Mouse (Mus musculus): Measurements from ENCODE around the gene Afmid. TPM values are rescaled to one million over a fixed set of nuclear protein-coding genes. Genes with fewer than 3 reads are reported as not detected.

Gene Afmid
- polyA plus RNA-seq, 1 experiment from 2014 or later = 8.5 TPM

DNA sequence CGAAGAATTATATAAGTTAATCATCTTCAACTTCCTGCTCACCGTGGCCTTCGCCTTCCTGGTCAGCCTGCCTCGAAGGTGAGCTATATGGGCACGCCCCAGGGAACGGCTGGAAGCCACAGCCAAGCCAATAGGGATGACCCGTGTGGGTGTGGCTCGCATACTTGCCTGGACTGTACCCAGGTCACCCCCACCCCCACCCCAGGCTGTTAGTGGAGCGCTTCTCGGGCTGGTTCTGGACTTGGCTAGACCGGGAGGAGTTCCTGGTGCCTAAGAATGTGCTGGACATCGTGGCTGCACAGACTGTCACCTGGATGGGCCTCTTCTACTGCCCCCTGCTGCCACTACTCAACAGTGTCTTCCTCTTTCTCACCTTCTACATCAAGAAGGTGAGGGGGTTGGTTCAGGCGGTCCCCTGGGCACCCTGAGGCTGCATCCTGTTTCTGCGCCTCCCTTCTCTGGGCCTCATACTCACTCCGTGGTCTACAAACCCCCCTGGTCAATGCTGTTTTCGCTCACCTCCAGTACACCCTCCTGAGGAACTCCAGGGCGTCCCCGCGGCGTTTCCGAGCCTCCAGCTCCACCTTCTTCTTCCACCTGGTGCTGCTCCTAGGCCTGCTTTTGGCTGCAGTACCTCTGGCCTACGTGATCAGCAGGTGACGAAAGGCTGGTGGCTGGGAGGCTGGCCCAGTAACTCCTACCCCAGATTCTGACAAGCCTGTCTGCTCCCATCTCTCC is 34.9 kb upstream of the Afmid start:
- no peak overlapping the region for H3K4me3 ChIP-seq (ENCODE audit: low read length)
- no peak for ATAC-seq
- peak overlapping the region; percentile 30 for H3K4me2 ChIP-seq (ENCODE audit: low read length)
- H3K9me3 ChIP-seq (ENCODE audit: control insufficient read depth, low read length) = no peaks in the 10 kb centered on the region
- H3K4me1 ChIP-seq (ENCODE audit: control insufficient read depth, insufficient read depth, low read depth, low read length) = no peaks in the 10 kb centered on the region
- H3K27ac ChIP-seq (ENCODE audit: low read depth, low read length) = no peak overlapping the region
- 36% methylated on average over 23 of the region's 23 CpGs for WGBS
- no peaks in the 10 kb centered on the region for H3K36me3 ChIP-seq (ENCODE audit: control insufficient read depth, insufficient read depth, low read length)
- H3K9ac ChIP-seq (ENCODE audit: low read depth, low read length) = no peak overlapping the region
- peaks cover 10% of the 10 kb centered on the region; the same call in 1 of the 2 replicates for H3K27me3 ChIP-seq (replicated peaks; ENCODE audit: control insufficient read depth, insufficient read depth, low read length)

DNA sequence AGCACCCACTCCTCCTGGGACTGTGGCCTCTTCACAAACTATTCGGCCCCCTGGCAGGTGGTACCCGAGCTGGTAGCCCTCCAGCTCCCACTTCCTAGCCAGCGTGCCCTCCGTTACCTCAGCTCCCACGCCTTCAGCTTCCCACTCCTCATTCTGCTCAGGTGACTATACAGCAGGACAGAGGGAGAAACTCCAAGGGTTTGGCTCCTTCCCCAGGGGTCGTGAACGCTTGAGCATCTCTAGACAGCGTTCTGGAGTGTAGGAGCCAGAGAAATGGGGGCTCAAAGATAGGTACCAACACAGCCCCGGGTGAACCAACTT is 34.3 kb upstream of the Afmid start:
- 81% methylated on average over 9 of the region's 9 CpGs for WGBS

DNA sequence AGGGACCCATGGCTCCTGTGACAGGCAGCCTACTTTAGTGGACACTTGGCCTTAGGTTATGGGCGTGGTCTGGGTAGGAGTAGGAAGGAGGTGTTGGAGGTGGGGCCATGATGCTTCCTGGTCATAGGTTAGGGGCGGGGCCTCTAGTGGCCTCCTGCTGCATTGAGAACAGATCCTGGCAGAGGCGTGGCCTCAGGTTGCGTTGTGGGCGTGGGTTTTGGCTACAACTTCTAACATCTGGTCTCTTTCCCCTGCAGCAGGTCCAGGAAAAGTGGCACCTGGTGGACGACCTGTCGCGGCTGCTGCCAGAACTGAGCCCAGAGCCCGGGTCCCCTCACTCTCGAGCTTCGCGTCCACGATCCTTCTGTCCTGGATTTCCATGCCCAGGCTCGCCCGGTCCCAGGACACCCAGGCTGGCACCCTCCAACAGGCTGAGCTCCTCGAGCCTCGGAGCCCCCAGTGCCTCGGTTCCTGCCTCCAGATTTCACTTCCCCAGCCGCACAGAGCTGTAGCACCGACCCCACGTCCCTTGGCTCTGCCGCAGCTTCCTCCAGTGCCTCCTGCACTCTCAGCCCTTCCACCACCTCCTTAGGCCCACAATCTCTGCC is 33.3 kb upstream of the Afmid start:
- no peak overlapping the region for H3K9ac ChIP-seq (ENCODE audit: low read depth, low read length)
- 13% methylated on average over 22 of the region's 22 CpGs for WGBS

More for the DNA sequence above, 34.3 kb upstream of the Afmid start:
- no peaks in the 10 kb centered on the region for H3K9me3 ChIP-seq (ENCODE audit: control insufficient read depth, low read length)
- no peak overlapping the region for H3K9ac ChIP-seq (ENCODE audit: low read depth, low read length)
- H3K27ac ChIP-seq (ENCODE audit: low read depth, low read length) = no peak overlapping the region
- no peak overlapping the region for H3K4me3 ChIP-seq (ENCODE audit: low read length)
- H3K27me3 ChIP-seq (replicated peaks; ENCODE audit: control insufficient read depth, insufficient read depth, low read length) = peaks cover 10% of the 10 kb centered on the region; the same call in 1 of the 2 replicates
- H3K36me3 ChIP-seq (ENCODE audit: control insufficient read depth, insufficient read depth, low read length) = no peaks in the 10 kb centered on the region
- H3K4me1 ChIP-seq (ENCODE audit: control insufficient read depth, insufficient read depth, low read depth, low read length) = no peaks in the 10 kb centered on the region
- ATAC-seq = no peak
- no peak overlapping the region for H3K4me2 ChIP-seq (ENCODE audit: low read length)

DNA sequence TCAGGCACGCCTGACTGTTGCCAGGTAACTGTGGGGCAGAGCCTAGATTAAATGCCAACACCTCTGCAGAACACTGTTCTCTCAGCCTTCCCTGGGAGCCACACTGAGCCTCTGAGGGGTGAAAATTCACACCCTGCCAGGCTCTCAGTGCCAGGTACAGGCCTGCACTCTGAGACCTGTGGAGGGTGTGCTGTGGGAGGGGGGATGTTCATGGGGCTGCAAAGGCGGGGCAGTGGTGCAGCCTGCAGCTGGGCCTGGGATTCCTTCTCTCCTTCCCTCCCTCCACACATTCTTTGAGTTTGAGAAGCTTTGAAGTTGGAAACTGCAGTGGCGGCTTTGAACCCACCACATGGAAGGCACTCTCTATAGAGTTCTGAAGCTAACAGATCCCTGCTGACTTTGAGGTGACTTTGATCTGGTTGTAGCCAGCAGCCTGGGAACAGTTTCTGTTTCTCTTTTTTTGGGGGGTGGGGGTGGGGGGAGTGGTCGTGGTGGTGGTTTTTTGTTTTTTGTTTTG is 31.6 kb upstream of the Afmid start:
- no peak for ATAC-seq
- H3K36me3 ChIP-seq (ENCODE audit: control insufficient read depth, insufficient read depth, low read length) = no peaks in the 10 kb centered on the region
- no peak overlapping the region for H3K4me3 ChIP-seq (ENCODE audit: low read length)
- no peak overlapping the region for H3K4me2 ChIP-seq (ENCODE audit: low read length)
- no peak overlapping the region for H3K9ac ChIP-seq (ENCODE audit: low read depth, low read length)
- 56% methylated on average over 4 of the region's 4 CpGs for WGBS
- no peaks in the 10 kb centered on the region for H3K4me1 ChIP-seq (ENCODE audit: control insufficient read depth, insufficient read depth, low read depth, low read length)
- peaks cover 10% of the 10 kb centered on the region; the same call in 1 of the 2 replicates for H3K27me3 ChIP-seq (replicated peaks; ENCODE audit: control insufficient read depth, insufficient read depth, low read length)
- H3K27ac ChIP-seq (ENCODE audit: low read depth, low read length) = no peak overlapping the region
- H3K9me3 ChIP-seq (ENCODE audit: control insufficient read depth, low read length) = no peaks in the 10 kb centered on the region

More for the DNA sequence above, 33.3 kb upstream of the Afmid start:
- peaks cover 10% of the 10 kb centered on the region; the same call in 1 of the 2 replicates for H3K27me3 ChIP-seq (replicated peaks; ENCODE audit: control insufficient read depth, insufficient read depth, low read length)
- no peaks in the 10 kb centered on the region for H3K4me1 ChIP-seq (ENCODE audit: control insufficient read depth, insufficient read depth, low read depth, low read length)
- no peak overlapping the region for H3K4me2 ChIP-seq (ENCODE audit: low read length)
- no peaks in the 10 kb centered on the region for H3K9me3 ChIP-seq (ENCODE audit: control insufficient read depth, low read length)
- H3K36me3 ChIP-seq (ENCODE audit: control insufficient read depth, insufficient read depth, low read length) = no peaks in the 10 kb centered on the region
- ATAC-seq = no peak
- H3K27ac ChIP-seq (ENCODE audit: low read depth, low read length) = no peak overlapping the region
- no peak overlapping the region for H3K4me3 ChIP-seq (ENCODE audit: low read length)

DNA sequence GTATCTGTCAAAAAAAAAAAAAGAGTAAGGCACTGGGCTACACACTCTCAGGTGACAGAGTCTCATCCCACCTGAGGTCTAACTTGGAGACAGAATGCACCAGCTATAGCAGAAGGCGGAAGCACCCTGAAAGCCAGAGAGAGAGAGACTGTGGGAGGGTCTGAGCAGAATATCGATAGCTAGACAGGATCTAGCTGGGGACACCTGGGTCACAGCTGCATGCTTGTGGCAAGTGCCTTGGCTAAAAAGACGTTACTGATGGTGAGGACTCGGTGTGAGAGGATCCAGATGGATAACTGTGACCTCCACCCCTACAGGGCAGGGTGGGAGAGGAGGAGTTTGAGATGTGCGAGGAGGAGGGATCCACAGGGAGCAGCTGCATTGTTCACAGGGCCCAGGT is 28.8 kb upstream of the Afmid start:
- no peak overlapping the region for H3K27ac ChIP-seq (ENCODE audit: low read depth, low read length)
- 36% methylated on average over 5 of the region's 5 CpGs for WGBS
- no peak overlapping the region for H3K4me2 ChIP-seq (ENCODE audit: low read length)
- peaks cover under 1% of the 10 kb centered on the region; the same call in 1 of the 2 replicates for H3K27me3 ChIP-seq (replicated peaks; ENCODE audit: control insufficient read depth, insufficient read depth, low read length)
- H3K36me3 ChIP-seq (ENCODE audit: control insufficient read depth, insufficient read depth, low read length) = no peaks in the 10 kb centered on the region
- no peaks in the 10 kb centered on the region for H3K9me3 ChIP-seq (ENCODE audit: control insufficient read depth, low read length)
- ATAC-seq = no peak
- H3K4me1 ChIP-seq (ENCODE audit: control insufficient read depth, insufficient read depth, low read depth, low read length) = no peaks in the 10 kb centered on the region
- no peak overlapping the region for H3K4me3 ChIP-seq (ENCODE audit: low read length)
- no peak overlapping the region for H3K9ac ChIP-seq (ENCODE audit: low read depth, low read length)

DNA sequence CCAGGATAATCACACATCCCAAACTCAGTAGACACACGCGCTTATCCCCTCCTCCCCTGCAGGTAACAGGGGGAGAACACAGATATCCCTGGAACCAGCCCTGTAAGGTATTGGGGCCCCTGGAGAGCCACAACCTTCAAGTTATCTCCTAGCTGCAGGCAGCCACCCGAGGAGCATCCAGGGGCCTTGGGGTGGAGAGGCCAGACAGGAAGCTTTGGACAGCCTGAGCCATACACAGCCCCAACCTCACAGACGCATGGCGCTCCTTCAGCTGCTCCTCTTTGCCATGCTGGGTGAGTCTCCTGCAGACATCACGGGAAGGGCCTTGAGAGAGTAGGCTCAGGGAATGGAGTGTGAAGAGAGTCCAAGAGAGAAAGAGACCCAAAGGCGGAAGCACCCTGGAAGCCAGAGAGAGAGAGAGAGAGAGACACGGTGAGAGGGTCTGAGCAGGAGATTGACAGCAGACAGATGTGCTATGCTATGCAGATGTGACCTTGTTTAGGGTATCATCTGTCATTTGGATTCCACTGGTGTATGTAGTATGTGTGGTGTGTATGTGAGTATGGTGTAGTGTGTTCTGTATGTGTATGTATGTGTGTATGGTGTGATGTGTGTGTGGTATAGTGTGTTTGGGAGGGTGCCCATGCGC is 28.1 kb upstream of the Afmid start, which contains the start of gene 6030468B19Rik:
6030468B19Rik (plus strand) TSS at position 150 of the 649 bp plus-strand sequence.
- Histone ChIP-seq H3K36me3 (ENCODE audit: control insufficient read depth, insufficient read depth, low read length) (no peaks in the 10 kb centered on the region), H3K9ac (ENCODE audit: low read depth, low read length) (no peak within 1 kb of the TSS), H3K4me2 (ENCODE audit: low read length) (no peak within 1 kb of the TSS), H3K27me3 (replicated peaks; ENCODE audit: control insufficient read depth, insufficient read depth, low read length) (no peaks in the 10 kb centered on the region), H3K27ac (ENCODE audit: low read depth, low read length) (no peak within 1 kb of the TSS), H3K4me3 (ENCODE audit: low read length) (no peak within 1 kb of the TSS), H3K4me1 (ENCODE audit: control insufficient read depth, insufficient read depth, low read depth, low read length) (no peaks in the 10 kb centered on the region), H3K9me3 (ENCODE audit: control insufficient read depth, low read length) (no peaks in the 10 kb centered on the region)
- 71% methylated on average over 9 of the region's 9 CpGs for WGBS
- no peak for ATAC-seq

DNA sequence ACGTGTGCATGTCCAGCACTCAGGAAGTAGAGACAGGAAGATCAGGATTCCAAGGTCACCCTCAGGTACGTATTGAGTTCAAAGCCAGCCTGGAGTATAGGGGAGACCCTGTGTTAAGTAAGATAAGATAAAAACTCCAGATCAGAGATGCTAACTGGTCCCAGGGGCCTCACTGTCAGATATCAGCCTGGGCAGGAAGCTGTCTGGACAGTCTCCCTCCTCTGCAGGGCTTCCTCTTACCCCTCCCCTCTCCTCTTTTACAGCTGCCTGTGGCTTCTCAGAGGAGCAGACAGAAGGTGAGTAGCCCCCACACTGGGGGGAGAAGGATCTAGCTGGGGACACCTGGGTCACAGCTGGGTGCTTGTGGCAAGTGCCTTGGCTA is 27.6 kb upstream of the Afmid start:
- Histone ChIP-seq H3K4me3 (ENCODE audit: low read length) (no peak overlapping the region), H3K27me3 (replicated peaks; ENCODE audit: control insufficient read depth, insufficient read depth, low read length) (no peaks in the 10 kb centered on the region), H3K9ac (ENCODE audit: low read depth, low read length) (no peak overlapping the region), H3K27ac (ENCODE audit: low read depth, low read length) (no peak overlapping the region), H3K36me3 (ENCODE audit: control insufficient read depth, insufficient read depth, low read length) (no peaks in the 10 kb centered on the region), H3K4me2 (ENCODE audit: low read length) (no peak overlapping the region), H3K4me1 (ENCODE audit: control insufficient read depth, insufficient read depth, low read depth, low read length) (no peaks in the 10 kb centered on the region), H3K9me3 (ENCODE audit: control insufficient read depth, low read length) (no peaks in the 10 kb centered on the region)
- WGBS = 46% methylated on average over 2 of the region's 2 CpGs
- ATAC-seq = no peak

DNA sequence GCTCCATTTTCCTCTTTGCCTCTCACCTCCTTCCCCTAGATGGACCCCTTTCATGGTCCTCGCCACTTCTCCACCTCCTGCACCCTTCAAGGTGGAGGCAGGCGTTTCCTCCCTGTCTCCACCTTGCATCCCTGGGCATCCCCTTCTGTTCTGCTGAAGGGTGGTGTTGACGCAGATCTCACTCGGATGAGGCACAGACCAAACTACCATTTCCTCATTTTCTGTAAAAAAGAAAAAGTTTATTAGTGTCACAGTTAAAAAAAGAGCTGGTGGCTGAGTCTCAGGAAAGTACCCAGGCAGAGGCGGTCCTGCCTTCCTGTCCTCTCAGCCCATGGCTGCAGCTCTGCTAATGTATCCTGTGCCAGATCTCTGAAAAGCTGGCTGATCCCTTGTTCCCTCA is 26.6 kb upstream of the Afmid start:
- Histone ChIP-seq H3K4me1 (ENCODE audit: control insufficient read depth, insufficient read depth, low read depth, low read length) (no peaks in the 10 kb centered on the region), H3K9me3 (ENCODE audit: control insufficient read depth, low read length) (no peaks in the 10 kb centered on the region), H3K27me3 (replicated peaks; ENCODE audit: control insufficient read depth, insufficient read depth, low read length) (no peaks in the 10 kb centered on the region), H3K9ac (ENCODE audit: low read depth, low read length) (no peak overlapping the region), H3K4me2 (ENCODE audit: low read length) (no peak overlapping the region), H3K27ac (ENCODE audit: low read depth, low read length) (no peak overlapping the region), H3K4me3 (ENCODE audit: low read length) (no peak overlapping the region), H3K36me3 (ENCODE audit: control insufficient read depth, insufficient read depth, low read length) (no peaks in the 10 kb centered on the region)
- 75% methylated on average over 5 of the region's 5 CpGs for WGBS
- ATAC-seq = no peak

DNA sequence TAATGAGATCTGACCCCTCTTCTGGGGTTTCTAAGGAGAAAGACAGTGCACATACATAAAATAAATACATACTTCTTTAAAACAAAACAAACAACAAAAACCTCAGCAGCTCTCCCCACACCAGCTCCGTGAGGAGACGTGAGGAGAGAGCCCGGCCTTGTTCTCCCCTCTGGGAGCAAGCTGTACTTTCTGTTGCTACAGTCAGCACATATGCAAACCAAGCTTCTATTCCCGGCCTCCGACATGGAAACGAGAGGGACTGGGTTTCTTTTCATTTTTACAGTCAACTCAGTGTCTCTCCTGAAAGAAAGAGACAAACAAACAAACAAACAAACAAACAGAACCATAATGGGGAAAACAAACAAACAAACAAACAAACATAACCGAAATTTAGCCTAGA is 25.7 kb upstream of the Afmid start:
- no peak for ATAC-seq
- Histone ChIP-seq H3K9ac (ENCODE audit: low read depth, low read length) (no peak overlapping the region), H3K4me1 (ENCODE audit: control insufficient read depth, insufficient read depth, low read depth, low read length) (no peaks in the 10 kb centered on the region), H3K27ac (ENCODE audit: low read depth, low read length) (no peak overlapping the region), H3K27me3 (replicated peaks; ENCODE audit: control insufficient read depth, insufficient read depth, low read length) (no peaks in the 10 kb centered on the region), H3K4me2 (ENCODE audit: low read length) (no peak overlapping the region), H3K9me3 (ENCODE audit: control insufficient read depth, low read length) (no peaks in the 10 kb centered on the region), H3K4me3 (ENCODE audit: low read length) (no peak overlapping the region), H3K36me3 (ENCODE audit: control insufficient read depth, insufficient read depth, low read length) (no peaks in the 10 kb centered on the region)
- WGBS = 81% methylated on average over 7 of the region's 7 CpGs

Data from hindbrain, embryonic 16.5 days (tissue).